Mouse (Mus musculus): ENCODE results near the gene Tmem158.

Tmem158 gene

DNA sequence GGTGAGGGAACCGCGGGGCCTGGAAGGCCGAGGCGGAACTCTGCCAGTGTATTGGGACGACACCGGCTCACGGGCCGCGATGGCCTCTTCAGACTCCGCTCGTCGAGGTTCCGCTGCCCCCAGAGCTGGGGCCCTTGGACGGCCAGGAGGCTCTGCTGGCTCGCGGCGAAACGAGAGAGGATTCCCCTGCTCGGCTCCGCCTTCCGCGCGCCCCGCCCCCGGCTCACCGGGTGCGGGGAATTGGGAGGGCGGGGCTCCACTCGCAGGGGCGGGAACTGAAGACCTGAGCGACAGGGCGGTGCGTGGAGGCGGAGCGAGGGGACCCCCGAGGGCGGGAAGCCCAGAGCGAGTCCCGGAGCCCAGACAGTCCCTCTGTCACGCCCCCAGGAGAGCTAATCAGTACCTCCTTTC is at the start of gene Tmem158:
Gene Tmem158, minus strand, starts transcription at position 154 of the 411 bp plus-strand sequence.
- peak; percentile 89 for DNase-seq (ENCODE audit: low read depth, low spot score)

DNA sequence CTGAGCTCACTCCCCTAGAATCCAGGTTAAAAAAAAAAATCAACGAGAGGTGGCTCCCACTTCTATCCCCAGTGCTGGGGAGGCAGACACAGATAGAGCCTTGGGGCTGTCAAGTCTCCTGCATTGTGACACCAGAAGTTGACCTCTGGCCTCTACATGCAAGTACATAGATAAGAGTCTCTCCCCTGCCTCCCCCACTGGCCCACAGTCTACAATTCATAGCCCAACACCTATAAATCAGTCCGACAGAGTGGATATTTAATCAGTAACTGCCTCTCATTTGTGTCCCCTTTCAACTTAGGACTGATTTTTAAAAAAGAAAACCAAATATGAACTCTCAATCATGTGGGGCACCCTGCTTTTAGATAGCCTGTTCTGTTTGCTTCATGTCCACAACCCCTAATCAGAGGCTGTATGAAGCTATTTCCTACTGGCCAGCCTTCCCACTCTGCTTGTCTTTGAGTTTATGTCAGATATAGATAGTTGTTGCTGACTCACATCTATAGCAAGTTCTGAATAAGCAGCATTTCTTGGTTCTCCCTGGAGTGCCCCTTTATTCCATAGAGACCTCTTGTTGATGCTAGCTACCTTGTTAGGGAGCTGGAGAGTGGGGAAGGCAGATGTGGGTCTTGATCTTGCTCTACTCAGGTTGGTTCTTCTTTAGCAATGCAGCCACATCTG is 49.3 kb upstream of the Tmem158 start:
- no peak for DNase-seq (ENCODE audit: low read depth, low spot score)

DNA sequence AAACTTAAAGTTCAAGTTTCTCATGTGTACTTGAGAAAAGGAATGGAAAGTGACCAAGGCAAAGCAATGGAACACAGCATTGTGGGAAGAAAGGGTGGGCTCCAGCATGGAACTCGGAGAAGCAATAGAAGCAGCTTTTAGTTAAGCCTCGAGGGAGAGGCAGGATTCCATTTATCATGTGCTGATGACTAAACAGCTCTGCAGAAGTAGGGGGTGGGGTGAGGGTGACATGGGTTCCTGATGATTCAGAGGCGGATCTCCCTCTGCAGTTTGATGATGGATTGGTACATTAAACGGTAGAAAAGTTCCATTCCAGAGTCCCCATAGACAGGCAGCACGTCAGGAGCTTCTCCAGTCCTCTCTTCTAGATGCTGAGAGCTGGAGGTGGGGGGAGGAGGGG is 48.5 kb upstream of the Tmem158 start:
- no peak for DNase-seq (ENCODE audit: low read depth, low spot score)

DNA sequence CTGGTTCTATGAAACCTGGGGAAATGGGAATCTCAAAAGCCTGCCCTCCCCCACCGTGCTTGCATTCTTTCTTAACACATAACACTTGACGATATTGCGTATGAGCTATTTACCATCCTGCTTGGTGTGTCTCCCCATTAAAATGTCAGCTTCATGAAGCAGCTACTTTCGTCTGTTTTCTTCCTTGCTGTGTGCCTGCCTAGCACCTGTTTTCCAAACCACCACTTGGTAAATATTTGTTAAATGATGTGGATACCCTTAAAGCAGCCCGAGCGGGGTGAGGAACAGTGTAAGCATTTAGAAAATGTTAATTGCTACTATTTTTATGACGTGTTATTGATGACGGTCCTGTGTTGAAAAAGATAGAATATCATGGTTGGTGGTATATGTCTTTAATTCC is 44.4 kb upstream of the Tmem158 start:
- DNase-seq (ENCODE audit: low read depth, low spot score) = no peak

DNA sequence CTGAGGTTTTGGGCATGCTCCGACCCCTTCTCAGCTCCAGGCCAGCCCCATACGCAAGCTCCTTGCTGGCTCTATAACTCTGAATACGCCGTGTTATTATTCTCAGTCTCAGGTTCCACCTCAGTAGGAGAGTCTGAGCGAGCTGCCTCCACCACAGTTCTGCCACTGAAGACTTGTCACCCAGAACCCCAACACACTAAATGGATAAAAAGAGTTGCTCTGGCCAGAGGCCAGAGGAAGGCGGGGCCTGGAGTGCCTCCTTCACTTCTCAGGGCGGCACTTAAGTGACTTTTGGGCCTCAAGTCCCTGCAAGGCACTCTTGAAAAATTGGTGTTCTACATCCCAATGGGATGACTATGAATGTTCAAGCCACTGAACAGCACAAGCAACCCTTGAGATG is 43.4 kb upstream of the Tmem158 start:
- DNase-seq (ENCODE audit: low read depth, low spot score) = no peak

DNA sequence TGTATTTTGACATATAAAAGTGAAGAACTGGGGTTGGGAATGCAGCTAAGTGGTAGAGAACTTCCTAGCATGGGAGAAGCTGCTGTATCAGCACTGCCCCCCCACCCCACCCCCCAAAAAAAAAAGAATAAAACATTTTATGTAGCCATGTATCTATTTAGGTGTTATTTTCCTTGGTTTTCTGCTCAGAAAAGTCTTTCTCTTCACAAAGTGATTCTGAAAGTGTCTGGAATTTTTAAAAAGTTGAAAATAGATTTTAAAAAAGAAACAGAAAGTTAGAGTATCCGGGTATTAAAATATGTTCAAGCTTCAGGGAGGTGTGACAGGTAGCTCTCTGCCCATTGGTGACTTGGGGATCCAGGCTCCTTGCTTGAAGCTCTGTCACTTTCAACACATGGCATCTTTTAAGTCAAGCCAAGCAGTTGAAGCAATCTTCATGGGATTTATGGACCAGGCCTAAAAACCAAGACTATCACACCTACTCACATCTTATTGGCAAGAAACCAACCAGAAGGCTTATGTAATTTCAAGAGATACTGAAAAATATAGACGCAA is 42.3 kb upstream of the Tmem158 start:
- no peak for DNase-seq (ENCODE audit: low read depth, low spot score)

DNA sequence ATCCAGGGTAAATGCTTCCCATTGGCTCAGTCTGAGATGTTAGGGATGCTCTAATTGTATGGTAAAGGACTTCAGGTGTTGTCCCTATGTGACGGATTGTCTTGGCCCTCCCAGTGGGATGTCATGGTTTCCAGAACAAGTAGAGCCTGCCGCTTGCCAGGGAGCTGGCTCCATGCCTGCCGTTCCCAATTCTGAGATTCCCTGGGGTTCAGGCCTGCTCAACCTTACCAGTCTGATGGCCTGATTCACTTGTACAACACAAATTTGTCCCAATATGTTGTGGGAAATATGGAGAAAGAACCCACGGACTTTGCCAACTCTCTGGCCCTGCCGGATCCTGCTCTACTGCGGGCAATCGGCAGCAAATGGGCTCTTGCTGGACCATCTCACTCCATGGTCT is 37.3 kb upstream of the Tmem158 start:
- no peak for DNase-seq (ENCODE audit: low read depth, low spot score)

DNA sequence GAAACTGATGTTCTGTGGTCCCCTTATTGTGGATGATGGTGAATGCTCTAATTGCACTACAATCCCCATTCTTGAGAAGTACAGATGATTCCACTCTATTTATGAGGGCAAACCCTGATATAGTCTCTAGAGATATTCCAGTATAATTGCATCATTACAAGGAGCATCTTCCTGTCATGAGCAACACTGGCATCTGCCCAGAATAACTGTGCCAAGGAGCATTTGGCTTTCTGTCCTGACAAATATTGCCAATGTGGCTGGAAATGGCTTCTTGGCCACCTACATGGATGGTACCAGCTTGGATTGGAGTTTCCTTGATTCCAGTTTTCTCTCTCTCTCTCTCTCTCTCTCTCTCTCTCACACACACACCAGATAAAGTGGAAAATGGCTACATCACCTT is 35.7 kb upstream of the Tmem158 start:
- DNase-seq (ENCODE audit: low read depth, low spot score) = no peak

DNA sequence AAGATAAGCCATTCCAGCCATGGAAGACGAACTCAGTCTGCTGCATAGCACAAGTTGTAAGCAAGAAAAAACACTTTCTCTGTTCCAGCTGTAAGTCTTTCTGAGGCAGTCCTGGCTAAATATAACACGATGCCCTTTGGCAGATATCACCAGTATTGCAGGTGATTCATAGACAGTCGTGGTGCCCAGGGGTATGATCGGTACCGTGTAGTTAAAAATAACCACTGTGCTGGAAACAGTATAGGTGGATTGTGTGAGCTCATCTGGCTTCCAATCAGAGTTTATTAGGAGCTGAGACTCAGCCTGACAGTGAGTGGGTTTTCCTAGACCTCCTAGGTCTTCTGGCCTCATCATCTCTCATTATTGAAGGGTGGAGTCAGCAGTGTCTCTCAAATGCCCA is 34.0 kb upstream of the Tmem158 start:
- DNase-seq (ENCODE audit: low read depth, low spot score) = no peak

DNA sequence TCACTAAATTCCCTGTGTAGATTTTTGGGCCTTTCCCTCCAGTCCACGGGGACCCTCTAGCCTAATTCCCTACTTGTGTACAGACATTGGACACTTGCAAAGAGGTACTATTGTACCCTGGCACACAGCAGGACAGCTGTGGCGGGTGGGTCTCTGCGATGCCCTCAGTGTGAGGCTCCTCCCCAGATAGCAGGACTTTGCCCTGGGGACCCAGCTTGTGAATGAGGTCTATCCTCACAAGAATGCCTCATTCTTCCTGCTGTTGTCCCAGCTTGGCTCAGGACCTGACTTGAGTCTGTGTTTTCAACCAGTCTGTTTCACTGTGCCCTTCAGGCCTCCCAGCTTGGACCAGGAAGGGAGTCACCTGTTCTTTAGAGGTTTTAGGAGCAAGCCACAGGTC is 27.8 kb upstream of the Tmem158 start:
- no peak for DNase-seq (ENCODE audit: low read depth, low spot score)

DNA sequence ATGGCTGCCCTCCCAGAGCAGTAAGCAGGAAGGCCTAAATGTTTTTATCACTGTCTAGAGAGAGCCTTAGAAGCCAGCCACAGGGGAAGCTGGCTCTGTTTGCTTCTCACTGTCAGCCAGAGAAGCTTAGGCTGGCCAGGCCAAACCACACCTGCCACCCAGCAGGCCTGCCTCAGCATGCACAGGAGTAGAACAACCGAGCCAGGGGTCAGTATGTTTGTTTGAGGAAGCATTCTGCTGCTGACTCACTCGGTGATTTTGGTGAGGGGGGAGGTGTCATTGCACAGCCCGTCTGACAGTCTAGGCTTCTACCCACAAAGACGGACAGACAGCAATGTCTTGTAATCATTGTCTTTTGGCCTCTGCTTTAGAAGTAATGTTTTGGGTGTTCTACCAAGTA is 25.1 kb upstream of the Tmem158 start:
- no peak for DNase-seq (ENCODE audit: low read depth, low spot score)

DNA sequence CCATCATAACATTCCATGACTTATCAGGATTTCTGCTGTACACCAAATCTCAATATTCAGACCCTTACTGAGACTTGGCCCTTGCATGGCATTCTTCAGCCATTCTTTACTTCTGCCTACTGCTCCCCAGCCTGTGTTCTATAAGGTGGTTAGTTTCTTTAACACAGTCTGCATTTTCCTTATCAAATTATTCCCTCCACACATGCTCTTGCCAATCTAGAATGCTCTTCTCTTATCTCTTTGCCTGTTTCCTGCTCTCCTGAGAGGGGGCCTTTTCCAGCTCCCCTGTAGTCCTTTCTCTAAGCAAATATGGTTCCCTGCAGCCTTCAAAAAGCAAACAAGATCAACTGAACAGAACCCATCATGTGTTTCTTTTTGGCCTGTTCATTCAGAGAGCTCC is 20.2 kb upstream of the Tmem158 start:
- no peak for DNase-seq (ENCODE audit: low read depth, low spot score)

DNA sequence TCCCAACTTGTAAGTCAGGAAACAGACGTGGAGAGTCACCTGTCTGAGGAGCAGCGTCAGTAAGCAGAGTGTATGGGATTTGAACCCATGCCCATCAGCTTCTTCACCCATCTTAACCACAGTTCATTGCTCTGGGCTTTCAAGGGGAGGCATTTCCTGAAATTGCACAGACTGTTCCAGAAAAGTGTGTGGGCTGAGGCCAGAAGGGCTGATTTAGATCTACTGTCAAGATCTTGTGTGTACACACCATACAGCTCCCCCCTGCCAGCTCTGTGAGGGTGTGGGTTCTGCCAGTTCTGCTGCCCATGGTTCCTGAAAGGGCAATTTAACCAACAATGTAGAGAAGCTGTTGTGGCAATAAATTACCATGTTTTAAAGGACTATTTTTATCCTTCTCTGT is 17.4 kb upstream of the Tmem158 start:
- no peak for DNase-seq (ENCODE audit: low read depth, low spot score)

DNA sequence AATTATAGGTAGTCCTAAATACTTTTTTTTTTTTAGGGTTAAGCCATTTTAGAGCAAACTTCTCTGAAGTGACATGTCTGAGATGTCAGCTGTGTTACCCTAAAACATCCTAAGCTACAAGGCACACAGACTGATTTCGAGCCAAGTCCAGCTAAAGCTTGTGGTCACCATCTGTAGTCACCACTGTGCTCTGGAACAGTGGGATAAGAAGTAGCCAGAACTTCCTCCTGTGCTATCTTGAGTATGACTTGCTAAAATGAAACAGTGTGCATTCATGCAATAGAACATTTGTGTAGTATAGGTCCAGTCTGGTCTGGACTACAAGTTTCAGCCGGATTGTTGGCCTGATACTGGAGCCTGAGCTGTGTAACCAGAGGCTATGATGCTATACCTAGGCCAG is 14.8 kb upstream of the Tmem158 start:
- DNase-seq (ENCODE audit: low read depth, low spot score) = no peak

DNA sequence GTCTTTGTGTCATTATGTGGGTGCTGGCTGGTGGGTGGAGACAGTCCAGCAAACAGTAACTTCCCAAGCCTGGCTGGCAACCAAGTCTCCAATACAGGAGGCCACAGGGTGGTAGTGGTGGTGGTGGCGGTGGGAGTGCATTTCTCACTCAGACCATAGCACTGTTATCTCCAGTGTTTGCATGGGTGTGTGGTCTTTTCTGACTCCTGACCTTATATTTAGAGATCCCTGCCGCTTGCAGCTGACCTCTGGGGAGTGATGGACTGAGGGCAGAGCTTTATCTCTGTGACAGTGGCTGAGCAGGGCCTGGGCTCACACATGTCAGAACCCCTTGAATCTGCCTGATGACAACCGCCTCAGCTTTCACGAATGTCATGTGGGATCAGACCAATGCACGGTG is 14.1 kb upstream of the Tmem158 start:
- no peak for DNase-seq (ENCODE audit: low read depth, low spot score)

DNA sequence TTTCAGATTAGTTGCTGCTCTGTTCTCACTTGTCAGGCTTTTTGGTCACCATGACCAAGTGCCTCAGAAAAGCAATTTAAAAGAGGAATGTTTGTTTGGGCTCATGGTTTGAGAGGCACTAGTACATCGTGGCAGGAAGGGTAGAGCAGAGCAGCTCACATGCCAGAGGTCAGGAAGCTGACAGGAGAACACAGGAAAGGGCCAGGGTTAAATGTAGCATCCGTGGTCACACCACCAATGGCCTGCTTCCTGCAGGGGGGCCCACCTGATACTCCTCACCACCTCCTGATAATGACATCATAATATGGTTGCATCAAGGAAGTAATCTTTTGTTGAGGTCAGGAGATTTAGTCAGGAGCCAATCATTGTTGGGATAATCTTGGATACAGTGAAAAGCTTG is 13.3 kb upstream of the Tmem158 start:
- DNase-seq (ENCODE audit: low read depth, low spot score) = no peak

DNA sequence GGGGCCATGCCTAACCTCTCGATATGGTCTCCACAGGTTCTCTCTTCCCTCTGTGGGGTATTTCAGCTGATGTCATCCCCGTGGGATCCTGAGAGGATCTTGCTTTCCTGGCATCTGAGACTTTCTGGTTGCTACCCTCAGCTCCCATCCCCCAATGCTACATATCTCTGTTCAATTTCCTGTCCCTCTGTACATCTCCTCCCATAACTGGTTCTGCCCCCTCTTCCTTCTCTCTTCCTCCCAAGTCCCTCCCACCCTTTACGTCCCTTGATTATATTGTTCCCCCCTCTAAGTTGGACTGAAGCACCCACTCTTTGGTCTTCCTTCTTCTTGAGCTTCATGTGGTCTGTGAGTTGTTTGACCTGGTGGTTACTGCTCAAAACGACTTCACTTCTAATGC is 11.0 kb upstream of the Tmem158 start:
- DNase-seq (ENCODE audit: low read depth, low spot score) = no peak

DNA sequence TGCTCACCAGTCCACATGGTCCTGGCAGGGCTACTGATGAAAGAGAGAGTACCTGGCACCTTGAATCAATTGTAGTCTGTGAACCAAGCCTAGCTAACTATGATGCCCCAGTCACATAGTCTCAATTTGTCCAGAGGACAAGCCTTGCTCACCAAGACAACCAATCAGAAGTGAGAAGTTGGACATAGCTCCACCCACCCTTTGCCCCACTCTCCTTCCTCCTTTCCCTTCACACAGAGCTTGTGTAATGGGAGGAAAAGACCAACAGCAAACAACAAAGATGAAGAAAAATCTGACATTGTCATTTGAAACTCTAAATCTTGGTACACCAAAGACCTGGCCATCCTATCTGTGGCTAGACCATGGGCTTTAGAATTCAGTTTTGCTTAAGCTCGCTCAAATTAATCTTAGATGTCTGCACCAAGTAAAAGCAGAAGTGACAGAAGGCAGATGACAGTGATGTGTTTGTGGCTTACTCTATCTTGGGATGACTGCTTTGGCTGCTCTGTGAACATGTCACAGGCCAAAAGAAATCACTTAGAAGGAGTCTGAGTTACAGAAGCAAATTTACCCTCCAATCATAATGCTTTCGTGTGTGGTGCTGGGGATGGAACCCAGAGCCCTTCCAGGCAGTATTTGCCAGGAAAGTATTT is 9.5 kb upstream of the Tmem158 start:
- peak; percentile 39 for DNase-seq (ENCODE audit: low read depth, low spot score)

DNA sequence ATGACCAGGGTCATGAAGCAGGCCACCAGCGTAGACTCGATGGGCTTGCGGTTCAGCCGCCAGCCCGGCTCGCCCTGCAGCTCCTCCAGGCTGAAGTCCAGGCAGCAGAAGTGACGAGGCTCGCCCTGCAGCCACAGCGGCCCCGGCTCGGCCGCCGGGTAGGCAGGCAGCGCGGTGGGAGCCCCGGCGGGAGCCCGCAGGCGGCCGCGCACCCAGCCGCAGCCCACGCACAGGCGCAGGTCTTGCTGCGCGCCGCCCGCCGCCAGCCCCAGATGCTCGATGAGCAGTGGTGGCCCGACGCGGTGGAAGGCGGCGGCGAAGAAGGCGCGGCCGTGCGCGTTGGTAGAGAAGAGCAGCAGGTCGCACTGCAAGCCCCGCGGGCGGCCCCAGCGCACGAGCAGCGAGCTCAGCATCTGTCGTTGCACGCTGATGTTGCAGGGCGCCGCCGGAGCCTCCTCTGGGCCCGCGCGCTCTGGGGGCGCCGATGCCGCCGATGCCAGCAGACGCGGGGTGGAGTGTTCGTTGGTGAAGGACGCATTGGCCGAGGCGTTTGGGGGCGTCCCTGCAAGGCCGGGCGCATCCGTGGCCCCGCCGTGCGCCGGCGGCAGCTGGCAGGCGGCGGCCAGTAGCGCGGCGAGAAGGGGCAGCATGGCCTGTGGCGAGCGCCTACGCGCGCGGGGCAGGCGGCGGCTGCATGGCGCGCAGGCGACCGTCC is 511 bp downstream of the Tmem158 start:
- DNase-seq (ENCODE audit: low read depth, low spot score) = peak; percentile 70

DNA sequence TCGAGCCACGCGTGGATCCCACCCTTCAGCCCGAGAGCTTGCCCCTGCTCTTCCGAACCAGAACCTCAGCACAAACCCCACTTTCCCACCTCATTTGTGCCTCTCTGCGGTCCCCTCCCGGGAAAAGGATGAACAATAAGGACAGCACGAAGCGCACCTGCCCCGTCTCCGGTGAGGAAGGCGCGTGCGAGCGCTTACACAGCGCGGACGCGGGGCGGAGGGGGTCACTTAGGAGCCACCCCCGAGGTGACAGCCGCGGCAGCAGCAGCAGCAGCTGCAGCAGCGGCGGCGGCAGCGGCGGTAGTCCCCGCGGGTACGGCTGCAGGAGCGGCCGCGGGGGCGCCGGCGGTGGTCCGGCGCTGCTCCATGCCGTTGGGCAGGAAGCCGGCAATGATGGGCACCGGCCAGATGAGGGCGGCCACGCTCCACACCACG is 1.1 kb downstream of the Tmem158 start:
- DNase-seq (ENCODE audit: low read depth, low spot score) = peak; percentile 62

DNA sequence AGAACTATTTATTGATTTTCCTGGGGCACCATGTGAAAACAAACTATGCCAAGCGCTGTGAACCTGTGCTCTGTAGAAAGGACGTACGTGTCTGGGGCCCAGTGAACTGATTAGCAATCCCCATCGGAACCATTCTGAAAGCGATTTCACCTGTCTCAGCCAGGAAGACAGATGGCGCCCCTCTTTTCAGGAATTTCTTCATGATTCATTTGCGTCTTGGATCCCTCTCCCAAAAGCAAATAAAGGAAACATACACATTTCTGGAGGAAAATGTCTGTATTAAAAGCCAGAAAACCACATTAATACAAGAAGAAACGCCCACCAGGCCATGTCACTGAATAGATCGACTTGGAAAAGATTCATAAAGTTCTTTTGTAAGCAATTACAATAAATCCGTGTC is 1.8 kb downstream of the Tmem158 start:
- DNase-seq (ENCODE audit: low read depth, low spot score) = no peak

DNA sequence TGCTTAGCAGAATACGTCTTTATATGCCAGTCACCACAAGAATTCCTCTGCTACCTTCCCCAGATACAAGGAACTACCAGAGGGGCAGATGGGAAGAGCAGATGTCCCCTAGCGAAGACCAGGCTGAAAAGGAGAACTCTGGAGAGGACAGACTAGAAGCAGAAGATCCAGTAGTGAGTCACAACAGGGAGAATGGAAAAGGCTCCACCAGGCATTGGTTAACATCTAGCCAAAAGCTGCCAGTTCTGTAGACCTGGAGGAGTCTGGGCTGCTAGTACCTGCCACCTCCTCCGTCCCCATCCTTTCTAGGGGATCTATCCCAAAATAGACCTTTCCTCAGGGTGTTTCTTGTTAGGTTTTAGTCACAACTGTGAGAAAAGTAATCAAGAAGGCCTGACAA is 4.8 kb downstream of the Tmem158 start:
- DNase-seq (ENCODE audit: low read depth, low spot score) = no peak

DNA sequence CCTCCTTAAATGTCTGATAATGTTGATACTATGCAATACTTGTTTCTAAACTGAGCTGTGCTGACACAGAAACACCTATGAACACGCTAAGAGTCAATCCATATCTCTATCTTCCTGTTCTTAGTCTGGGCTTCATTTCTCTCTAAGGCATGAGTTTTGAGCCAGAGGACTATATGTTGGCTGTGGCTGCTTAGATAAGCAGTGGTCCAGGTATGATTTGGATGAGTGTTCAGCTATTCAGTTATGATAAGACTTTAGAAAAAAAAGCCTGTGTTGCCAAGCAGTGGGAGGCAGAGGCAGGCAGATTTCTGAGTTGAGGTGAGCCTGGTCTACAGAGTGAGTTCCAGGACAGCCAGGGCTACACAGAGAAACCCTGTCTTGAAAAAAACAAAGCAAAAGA is 12.6 kb downstream of the Tmem158 start:
- no peak for DNase-seq (ENCODE audit: low read depth, low spot score)
